Mouse (Mus musculus) forebrain, embryonic 10.5 days (tissue): ENCODE data around the gene Twnk. TPM values are rescaled to one million over a fixed set of nuclear protein-coding genes. Genes with fewer than 3 reads are reported as not detected.

Source experiments
- DNase-seq: peaks from one replicate; pipeline ENCODE4 v3.0.0-alpha.2; 2017; ENCODE audit warnings: low spot score; ENCODE audit errors: extremely low spot score
- H3K27ac ChIP-seq: fragments of 300-500 bp; sonication (generic); 2 replicates; pipeline ENCODE4 v1.5.1; 2016; ENCODE audit warnings: mild to moderate bottlenecking
- H3K27me3 ChIP-seq: fragments of 300-500 bp; sonication (generic); 2 replicates; pipeline ENCODE4 v1.6.1; 2016; ENCODE audit warnings: mild to moderate bottlenecking; ENCODE audit not compliant: poor library complexity, severe bottlenecking
- H3K36me3 ChIP-seq: fragments of 300-500 bp; sonication (generic); replicated peaks from 2 replicates; pipeline ENCODE4 v1.6.1; 2016; ENCODE audit warnings: mild to moderate bottlenecking, moderate library complexity
- H3K4me1 ChIP-seq: fragments of 300-500 bp; sonication (generic); 2 replicates; pipeline ENCODE4 v1.6.1; 2016
- H3K4me3 ChIP-seq: fragments of 300-500 bp; sonication (generic); 2 replicates; pipeline ENCODE4 v1.5.1; 2016; ENCODE audit warnings: mild to moderate bottlenecking, moderate library complexity
- H3K9me3 ChIP-seq: fragments of 300-500 bp; sonication (generic); 2 replicates; pipeline ENCODE4 v1.6.1; 2016; ENCODE audit warnings: mild to moderate bottlenecking, moderate library complexity
- WGBS: fragments of 180-500 bp; shearing (Covaris S2); methylation state at CpG from one replicate; pipeline ENCODE4 v1.1.7; 2016; 5-methylcytosine and 5-hydroxymethylcytosine counted together
- polyA plus RNA-seq: library from polyadenylated mRNA; unstranded; fragments of >200 nt; fragmentation: Nextera tagmentation; extraction: Ambion mirVana; gene quantifications from 2 replicates; pipeline ENCODE4 v1.2.1, GENCODE M21; 2016

The Twnk gene
- polyA plus RNA-seq = 34.5 and 35.8 TPM in 2 replicates

- Histone ChIP-seq H3K4me3 (peak within 1 kb of the TSS; percentile 73), H3K4me1 (peaks cover 44% of the 10 kb centered on the region), H3K9me3 (no peaks in the 10 kb centered on the region; the same call in 1 of the 2 replicates), H3K27ac (peak within 1 kb of the TSS; percentile 88), H3K36me3 (peaks cover 76% of the 10 kb centered on the region), H3K27me3 (no peaks in the 10 kb centered on the region)
- WGBS = 12% methylated on average over 16 of the region's 16 CpGs
- no peak for DNase-seq
These were observed at the start of gene Twnk for GRCm38 (mm10) chr19:45005444-45005843. TSS of gene Twnk (plus strand) at chr19:45005663.

GRCm38 (mm10) chr19:44959633-44960032 is 45.8 kb upstream of the Twnk start:
- peaks cover 97% of the 10 kb centered on the region for H3K36me3 ChIP-seq
- 95% methylated on average over 2 of the region's 2 CpGs for WGBS
- no peaks in the 10 kb centered on the region for H3K27me3 ChIP-seq
- no peak overlapping the region for H3K4me3 ChIP-seq
- no peak for DNase-seq
- no peaks in the 10 kb centered on the region for H3K4me1 ChIP-seq
- H3K27ac ChIP-seq = no peak overlapping the region
- H3K9me3 ChIP-seq = no peaks in the 10 kb centered on the region

- no peaks in the 10 kb centered on the region for H3K4me1 ChIP-seq
- WGBS = 95% methylated on average over 1 of the region's 1 CpGs
- H3K9me3 ChIP-seq = no peaks in the 10 kb centered on the region
- H3K27ac ChIP-seq = no peak overlapping the region
- no peak overlapping the region for H3K4me3 ChIP-seq
- no peak for DNase-seq
- H3K36me3 ChIP-seq = peaks cover 97% of the 10 kb centered on the region
- no peaks in the 10 kb centered on the region for H3K27me3 ChIP-seq
These were observed 39.5 kb upstream of the Twnk start for GRCm38 (mm10) chr19:44965978-44966377.

- Histone ChIP-seq H3K27me3 (no peaks in the 10 kb centered on the region), H3K4me3 (no peak overlapping the region), H3K4me1 (no peaks in the 10 kb centered on the region), H3K9me3 (no peaks in the 10 kb centered on the region), H3K27ac (no peak overlapping the region), H3K36me3 (peaks cover 97% of the 10 kb centered on the region)
- DNase-seq = no peak
- 94% methylated on average over 3 of the region's 3 CpGs for WGBS
These were observed 37.1 kb upstream of the Twnk start for GRCm38 (mm10) chr19:44968329-44968728.

- H3K4me1 ChIP-seq = no peaks in the 10 kb centered on the region
- H3K9me3 ChIP-seq = no peaks in the 10 kb centered on the region
- H3K27me3 ChIP-seq = no peaks in the 10 kb centered on the region
- H3K27ac ChIP-seq = no peak overlapping the region
- DNase-seq = no peak
- H3K4me3 ChIP-seq = no peak overlapping the region
- peaks cover 100% of the 10 kb centered on the region for H3K36me3 ChIP-seq
- WGBS = 84% methylated on average over 6 of the region's 6 CpGs
These were observed 28.8 kb upstream of the Twnk start for GRCm38 (mm10) chr19:44976636-44977035.

- H3K4me3 ChIP-seq = no peak overlapping the region
- DNase-seq = no peak
These were observed 28.3 kb upstream of the Twnk start for GRCm38 (mm10) chr19:44977148-44977547.

GRCm38 (mm10) chr19:44980787-44981186 is 24.7 kb upstream of the Twnk start:
- H3K27ac ChIP-seq = no peak overlapping the region
- H3K4me3 ChIP-seq = no peak overlapping the region
- no peaks in the 10 kb centered on the region for H3K27me3 ChIP-seq
- H3K4me1 ChIP-seq = no peaks in the 10 kb centered on the region
- 84% methylated on average over 2 of the region's 2 CpGs for WGBS
- no peak for DNase-seq
- H3K9me3 ChIP-seq = no peaks in the 10 kb centered on the region
- H3K36me3 ChIP-seq = peaks cover 77% of the 10 kb centered on the region

More at GRCm38 (mm10) chr19:44977148-44977547, 28.3 kb upstream of the Twnk start:
- H3K9me3 ChIP-seq = no peaks in the 10 kb centered on the region
- no peak overlapping the region for H3K27ac ChIP-seq
- no peaks in the 10 kb centered on the region for H3K4me1 ChIP-seq
- H3K27me3 ChIP-seq = no peaks in the 10 kb centered on the region
- H3K36me3 ChIP-seq = peaks cover 100% of the 10 kb centered on the region
- WGBS = 91% methylated on average over 6 of the region's 6 CpGs

GRCm38 (mm10) chr19:44982477-44983115 is 22.9 kb upstream of the Twnk start:
- no peak for DNase-seq
- Histone ChIP-seq H3K4me1 (no peaks in the 10 kb centered on the region), H3K36me3 (peaks cover 59% of the 10 kb centered on the region), H3K4me3 (no peak overlapping the region), H3K27ac (no peak overlapping the region), H3K27me3 (peaks cover 10% of the 10 kb centered on the region; the same call in 1 of the 2 replicates), H3K9me3 (no peaks in the 10 kb centered on the region)
- WGBS = 90% methylated on average over 7 of the region's 7 CpGs

GRCm38 (mm10) chr19:44983366-44983765 is 22.1 kb upstream of the Twnk start:
- Histone ChIP-seq H3K9me3 (no peaks in the 10 kb centered on the region), H3K36me3 (peaks cover 51% of the 10 kb centered on the region)
- WGBS = 92% methylated on average over 6 of the region's 6 CpGs

GRCm38 (mm10) chr19:44984420-44984819 is 21.0 kb upstream of the Twnk start:
- peaks cover 14% of the 10 kb centered on the region for H3K4me1 ChIP-seq
- peaks cover 14% of the 10 kb centered on the region; the same call in 1 of the 2 replicates for H3K27me3 ChIP-seq
- DNase-seq = no peak
- H3K4me3 ChIP-seq = no peak overlapping the region
- no peak overlapping the region for H3K27ac ChIP-seq
- 95% methylated on average over 4 of the region's 4 CpGs for WGBS
- H3K9me3 ChIP-seq = no peaks in the 10 kb centered on the region
- H3K36me3 ChIP-seq = peaks cover 40% of the 10 kb centered on the region

More at GRCm38 (mm10) chr19:44983366-44983765, 22.1 kb upstream of the Twnk start:
- peaks cover 14% of the 10 kb centered on the region; the same call in 1 of the 2 replicates for H3K27me3 ChIP-seq
- H3K4me1 ChIP-seq = peaks cover 4% of the 10 kb centered on the region
- no peak overlapping the region for H3K27ac ChIP-seq
- no peak overlapping the region for H3K4me3 ChIP-seq
- no peak for DNase-seq

- Histone ChIP-seq H3K27ac (no peak overlapping the region), H3K4me3 (no peak overlapping the region), H3K4me1 (peaks cover 24% of the 10 kb centered on the region), H3K36me3 (peaks cover 31% of the 10 kb centered on the region), H3K9me3 (no peaks in the 10 kb centered on the region), H3K27me3 (peaks cover 23% of the 10 kb centered on the region)
- no peak for DNase-seq
- 69% methylated on average over 5 of the region's 5 CpGs for WGBS
These were observed 20.1 kb upstream of the Twnk start for GRCm38 (mm10) chr19:44985159-44985988.

GRCm38 (mm10) chr19:44987004-44987403 is 18.5 kb upstream of the Twnk start:
- Histone ChIP-seq H3K4me3 (no peak overlapping the region), H3K36me3 (peaks cover 14% of the 10 kb centered on the region), H3K4me1 (peaks cover 40% of the 10 kb centered on the region), H3K27ac (no peak overlapping the region), H3K27me3 (peaks cover 33% of the 10 kb centered on the region), H3K9me3 (no peaks in the 10 kb centered on the region)
- DNase-seq = no peak
- 72% methylated on average over 6 of the region's 6 CpGs for WGBS

GRCm38 (mm10) chr19:44987851-44988250 is 17.6 kb upstream of the Twnk start:
- Histone ChIP-seq H3K27me3 (peaks cover 33% of the 10 kb centered on the region), H3K4me1 (peaks cover 49% of the 10 kb centered on the region), H3K36me3 (peaks cover 13% of the 10 kb centered on the region), H3K9me3 (no peaks in the 10 kb centered on the region), H3K4me3 (no peak overlapping the region), H3K27ac (no peak overlapping the region)
- no peak for DNase-seq
- WGBS = 66% methylated on average over 6 of the region's 6 CpGs
